Mouse (Mus musculus) kidney, embryonic 15.5 days (tissue): ENCODE measurements at regions not wholly inside any gene's neighbourhood (a gene's known extent, or its start where the extent isn't known, plus 50 kb on each side); places are given as distances from the start of the nearest gene placed in this dataset.

Experiments
- ATAC-seq: fragments of 200-750 bp; cut with Nextera tagmentation; replicated peaks from 2 replicates; pipeline ENCODE4 v1.8.0; 2017; ENCODE audit warnings: moderate TSS enrichment; ENCODE audit not compliant: low FRiP score
- H3K27ac ChIP-seq: fragments of 300-500 bp; sonication (generic); 2 replicates; pipeline ENCODE4 v1.5.1; 2015; ENCODE audit warnings: mild to moderate bottlenecking, inconsistent platforms
- H3K27me3 ChIP-seq: fragments of 300-500 bp; sonication (generic); 2 replicates; pipeline ENCODE4 v1.6.1; 2015; ENCODE audit warnings: inconsistent platforms
- H3K36me3 ChIP-seq: fragments of 300-500 bp; sonication (generic); 2 replicates; pipeline ENCODE4 v1.6.1; 2015; ENCODE audit warnings: inconsistent platforms
- H3K4me1 ChIP-seq: fragments of 300-500 bp; sonication (generic); 2 replicates; pipeline ENCODE4 v1.6.1; 2015; ENCODE audit warnings: inconsistent platforms
- H3K4me2 ChIP-seq: fragments of 300-500 bp; sonication (generic); 2 replicates; pipeline ENCODE4 v1.6.1; 2015; ENCODE audit warnings: moderate library complexity, mild to moderate bottlenecking, inconsistent platforms
- H3K4me3 ChIP-seq: fragments of 300-500 bp; sonication (generic); replicated peaks from 2 replicates; pipeline ENCODE4 v1.5.1; 2015; ENCODE audit warnings: mild to moderate bottlenecking, inconsistent platforms
- H3K9ac ChIP-seq: fragments of 300-500 bp; sonication (generic); 2 replicates; pipeline ENCODE4 v1.6.1; 2015; ENCODE audit warnings: mild to moderate bottlenecking, inconsistent platforms
- H3K9me3 ChIP-seq: fragments of 300-500 bp; sonication (generic); replicated peaks from 2 replicates; pipeline ENCODE4 v1.6.1; 2016; ENCODE audit warnings: inconsistent platforms
- WGBS: fragments of 180-500 bp; shearing (Covaris S2); methylation state at CpG from one replicate; pipeline ENCODE4 v1.1.7; 2015; ENCODE audit warnings: mixed read lengths; 5-methylcytosine and 5-hydroxymethylcytosine counted together

DNA sequence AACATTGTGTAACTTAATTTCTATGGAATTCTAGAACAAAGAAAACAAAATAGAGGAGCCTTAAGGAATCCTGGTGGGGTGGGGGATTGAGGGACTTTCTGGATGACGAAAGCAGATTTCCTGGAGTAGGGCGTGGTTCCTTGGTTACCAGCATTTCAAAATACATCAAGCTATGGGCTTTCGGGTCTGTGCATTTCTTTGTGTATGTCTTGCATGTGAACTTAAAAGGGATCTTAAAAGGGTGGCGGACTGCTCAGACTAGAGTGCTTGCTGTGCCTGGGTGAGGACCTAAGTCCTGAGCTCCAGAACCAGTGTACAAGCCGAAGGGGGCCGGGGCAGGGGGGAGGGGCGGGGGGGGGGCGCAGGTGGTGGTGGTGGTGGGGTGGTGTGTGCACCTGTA is 91.5 kb upstream of the Slc45a1 start:
- Histone ChIP-seq H3K9me3 (no peaks in the 10 kb centered on the region), H3K4me3 (no peak overlapping the region), H3K4me1 (peaks cover 36% of the 10 kb centered on the region), H3K27ac (no peak overlapping the region), H3K9ac (no peak overlapping the region), H3K27me3 (no peaks in the 10 kb centered on the region), H3K36me3 (no peaks in the 10 kb centered on the region), H3K4me2 (no peak overlapping the region)
- no peak for ATAC-seq
- WGBS = 64% methylated on average over 7 of the region's 8 CpGs

DNA sequence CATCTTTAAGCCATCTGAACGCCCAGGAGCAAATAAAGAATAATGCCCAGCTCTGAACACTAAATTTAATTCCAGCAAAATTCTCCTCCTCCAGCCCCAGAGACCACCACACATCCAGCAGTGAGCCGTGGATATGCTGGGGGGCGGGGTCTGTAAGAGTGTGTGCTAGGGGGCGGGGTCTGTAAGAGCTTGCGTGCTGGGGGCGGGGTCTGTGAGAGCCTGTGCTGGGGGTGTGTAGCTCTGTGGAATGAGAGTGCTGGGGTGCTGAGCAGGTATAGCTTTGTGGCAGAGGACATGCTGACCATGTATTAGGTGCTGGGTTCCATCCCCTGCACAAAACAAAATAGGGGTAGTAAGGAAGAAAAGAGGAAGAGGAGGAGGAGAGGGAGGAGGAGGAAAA is 91.1 kb upstream of the Slc45a1 start:
- Histone ChIP-seq H3K4me3 (no peak overlapping the region), H3K27me3 (no peaks in the 10 kb centered on the region), H3K4me2 (no peak overlapping the region), H3K4me1 (peaks cover 34% of the 10 kb centered on the region), H3K9me3 (no peaks in the 10 kb centered on the region), H3K27ac (no peak overlapping the region), H3K9ac (no peak overlapping the region), H3K36me3 (no peaks in the 10 kb centered on the region)
- ATAC-seq = 0 out of 2 replicates have a peak, but pooled peaks have one; percentile 37
- 34% methylated on average over 6 of the region's 6 CpGs for WGBS

DNA sequence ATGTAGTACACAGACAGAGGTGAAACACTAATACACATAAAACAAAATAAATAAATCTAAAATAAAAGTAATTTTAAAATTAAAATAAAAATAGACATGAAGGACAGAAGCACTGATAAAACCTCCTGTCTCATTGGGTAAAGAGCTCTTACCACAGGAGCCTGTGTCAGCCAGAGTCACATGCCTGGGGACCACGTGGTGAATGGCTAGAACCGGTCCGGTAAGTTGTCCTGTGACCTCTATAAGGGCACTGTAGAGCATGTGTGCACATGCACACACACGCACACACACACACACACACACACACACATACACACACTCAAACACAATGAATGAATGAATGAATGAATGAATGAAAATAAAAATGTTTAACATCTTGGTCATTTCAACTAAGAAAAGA is 89.8 kb upstream of the Slc45a1 start:
- H3K36me3 ChIP-seq = no peaks in the 10 kb centered on the region
- H3K9me3 ChIP-seq = no peaks in the 10 kb centered on the region
- no peak for ATAC-seq
- no peaks in the 10 kb centered on the region for H3K27me3 ChIP-seq
- H3K9ac ChIP-seq = no peak overlapping the region
- H3K4me3 ChIP-seq = no peak overlapping the region
- H3K27ac ChIP-seq = no peak overlapping the region
- H3K4me2 ChIP-seq = no peak overlapping the region
- H3K4me1 ChIP-seq = peaks cover 31% of the 10 kb centered on the region
- WGBS = 89% methylated on average over 4 of the region's 4 CpGs

DNA sequence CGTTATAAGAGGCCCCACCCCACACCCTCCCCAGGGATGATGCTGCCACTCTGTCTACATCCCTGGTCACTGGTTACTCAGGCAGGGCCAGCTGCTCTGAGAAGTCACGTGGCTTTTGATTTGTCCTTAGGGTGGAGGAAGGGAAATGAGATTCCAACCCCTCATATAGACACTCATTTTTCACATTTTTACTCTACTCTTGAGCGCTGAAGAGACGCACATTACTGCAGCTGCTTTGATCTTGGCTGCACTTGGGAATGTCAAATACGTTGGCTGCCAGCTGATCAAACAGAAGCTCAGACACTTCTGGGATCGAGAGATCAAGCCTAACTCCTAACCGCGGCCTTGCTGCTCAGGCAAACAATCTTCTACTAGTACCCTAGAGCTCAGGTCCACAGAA is 88.2 kb upstream of the Slc45a1 start:
- no peak for ATAC-seq
- Histone ChIP-seq H3K4me3 (no peak overlapping the region), H3K27ac (no peak overlapping the region), H3K36me3 (no peaks in the 10 kb centered on the region), H3K27me3 (no peaks in the 10 kb centered on the region), H3K9me3 (no peaks in the 10 kb centered on the region), H3K9ac (no peak overlapping the region), H3K4me2 (no peak overlapping the region), H3K4me1 (peaks cover 17% of the 10 kb centered on the region)
- 43% methylated on average over 8 of the region's 8 CpGs for WGBS

DNA sequence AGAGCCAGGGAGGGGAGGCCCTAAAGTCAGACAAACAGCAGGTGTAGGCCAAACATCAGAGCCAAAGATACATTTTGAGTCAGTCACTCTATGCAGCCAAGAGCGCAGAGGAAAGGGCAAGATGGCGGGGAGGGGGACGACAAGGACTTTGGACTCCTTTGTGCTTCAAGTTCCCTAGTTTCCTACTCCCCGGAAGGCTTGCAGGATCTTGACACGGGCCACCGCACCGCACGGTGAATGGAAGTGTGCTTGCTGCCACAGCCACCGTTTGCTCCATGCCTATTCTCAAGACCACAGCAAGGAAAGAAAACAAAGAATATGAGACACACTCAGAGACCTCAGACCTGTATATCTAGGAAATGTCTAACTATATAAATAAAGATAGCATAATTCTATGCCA is 86.8 kb upstream of the Slc45a1 start:
- no peak overlapping the region for H3K9ac ChIP-seq
- H3K4me3 ChIP-seq = no peak overlapping the region
- ATAC-seq = no peak
- H3K4me2 ChIP-seq = no peak overlapping the region
- no peaks in the 10 kb centered on the region for H3K9me3 ChIP-seq
- no peaks in the 10 kb centered on the region for H3K36me3 ChIP-seq
- H3K27ac ChIP-seq = peak overlapping the region; percentile 24; the same call in 1 of the 2 replicates
- no peaks in the 10 kb centered on the region for H3K27me3 ChIP-seq
- peaks cover 14% of the 10 kb centered on the region for H3K4me1 ChIP-seq
- 57% methylated on average over 9 of the region's 9 CpGs for WGBS

DNA sequence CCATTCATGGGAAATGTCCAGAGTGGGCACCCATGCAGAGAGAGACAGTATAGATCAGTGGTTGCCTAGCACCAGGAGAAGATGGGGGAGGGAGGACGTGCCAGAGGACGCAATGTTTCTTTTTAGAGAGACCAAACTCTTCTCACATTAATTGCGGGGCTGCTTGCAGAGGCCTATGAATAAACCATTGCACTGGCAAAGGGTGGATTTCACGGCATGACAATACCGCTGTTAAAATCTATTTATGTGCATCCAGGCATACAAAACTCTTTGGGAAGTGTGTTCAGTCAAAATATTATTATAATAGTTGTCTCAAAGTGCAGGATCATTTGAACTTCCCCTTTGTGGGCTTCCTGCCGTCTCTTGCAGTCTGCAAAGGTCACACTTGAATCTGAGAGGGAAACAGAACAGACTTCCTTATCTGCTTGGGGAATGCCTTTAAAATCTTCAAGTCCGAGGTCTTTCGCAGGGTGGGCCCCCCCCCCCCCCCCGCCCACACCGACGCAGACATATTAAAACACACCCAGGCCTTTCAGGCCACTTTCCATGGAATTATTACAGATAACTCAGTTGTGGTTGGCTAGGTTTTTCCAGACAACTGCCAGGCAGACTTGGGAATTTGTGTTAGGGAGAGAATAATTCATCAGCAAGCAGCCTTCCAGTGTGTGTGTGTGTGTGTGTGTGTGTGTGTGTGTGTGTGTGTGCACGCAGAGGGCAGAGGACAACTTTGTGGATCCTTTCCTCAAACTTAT is 78.3 kb upstream of the Slc45a1 start:
- peak overlapping the region; percentile 85 for H3K27ac ChIP-seq
- no peaks in the 10 kb centered on the region for H3K27me3 ChIP-seq
- no peak overlapping the region for H3K4me3 ChIP-seq
- no peaks in the 10 kb centered on the region for H3K9me3 ChIP-seq
- no peaks in the 10 kb centered on the region for H3K36me3 ChIP-seq
- WGBS = 21% methylated on average over 12 of the region's 12 CpGs
- H3K9ac ChIP-seq = no peak overlapping the region
- ATAC-seq = no peak; the same call in none of the 2 replicates
- no peak overlapping the region for H3K4me2 ChIP-seq
- peaks cover 30% of the 10 kb centered on the region for H3K4me1 ChIP-seq

DNA sequence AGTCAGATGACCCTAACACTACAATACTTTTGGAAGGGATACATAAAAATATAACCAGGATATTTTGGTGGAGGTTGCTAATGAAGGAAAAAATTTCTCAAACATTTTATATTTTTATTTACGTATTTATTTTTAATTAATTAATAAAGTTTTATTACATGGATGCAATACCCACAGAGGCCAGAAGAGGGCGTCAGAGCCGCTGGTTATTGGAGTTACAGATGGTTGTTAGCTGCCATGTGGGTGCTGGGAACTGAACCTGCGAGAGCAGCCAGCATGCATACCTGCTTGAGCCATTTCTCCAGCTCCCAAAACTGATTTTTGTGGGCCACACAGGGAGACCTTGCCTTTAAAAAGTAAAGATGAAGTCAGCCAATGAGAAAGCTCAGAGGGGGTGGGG is 74.6 kb upstream of the Slc45a1 start:
- H3K4me1 ChIP-seq = peaks cover 47% of the 10 kb centered on the region
- no peak overlapping the region for H3K9ac ChIP-seq
- no peaks in the 10 kb centered on the region for H3K36me3 ChIP-seq
- no peak overlapping the region for H3K4me2 ChIP-seq
- 58% methylated on average over 4 of the region's 4 CpGs for WGBS
- ATAC-seq = no peak
- H3K27me3 ChIP-seq = no peaks in the 10 kb centered on the region
- no peak overlapping the region for H3K27ac ChIP-seq
- H3K9me3 ChIP-seq = no peaks in the 10 kb centered on the region
- no peak overlapping the region for H3K4me3 ChIP-seq

DNA sequence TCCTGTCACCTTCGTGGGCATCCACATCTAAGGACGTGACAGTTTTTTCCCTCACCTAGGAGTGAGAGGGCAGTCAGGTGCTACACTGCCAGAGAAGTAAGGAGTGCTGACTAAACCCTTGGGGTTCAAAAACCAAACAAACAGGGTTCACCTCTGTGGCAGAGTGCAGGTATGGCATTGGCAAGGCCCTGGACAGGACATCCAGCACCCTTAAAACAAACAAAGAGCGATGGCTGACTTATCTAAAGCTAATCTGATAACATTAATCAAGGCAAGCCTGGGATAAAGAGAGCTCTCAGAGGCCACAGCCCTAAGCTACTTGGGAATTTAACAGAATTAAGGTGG is 74.1 kb upstream of the Slc45a1 start:
- no peak overlapping the region for H3K4me2 ChIP-seq
- H3K4me3 ChIP-seq = no peak overlapping the region
- no peak for ATAC-seq
- H3K9ac ChIP-seq = no peak overlapping the region
- 87% methylated on average over 3 of the region's 3 CpGs for WGBS
- H3K9me3 ChIP-seq = no peaks in the 10 kb centered on the region
- no peaks in the 10 kb centered on the region for H3K27me3 ChIP-seq
- H3K4me1 ChIP-seq = peaks cover 47% of the 10 kb centered on the region
- H3K27ac ChIP-seq = no peak overlapping the region
- no peaks in the 10 kb centered on the region for H3K36me3 ChIP-seq

DNA sequence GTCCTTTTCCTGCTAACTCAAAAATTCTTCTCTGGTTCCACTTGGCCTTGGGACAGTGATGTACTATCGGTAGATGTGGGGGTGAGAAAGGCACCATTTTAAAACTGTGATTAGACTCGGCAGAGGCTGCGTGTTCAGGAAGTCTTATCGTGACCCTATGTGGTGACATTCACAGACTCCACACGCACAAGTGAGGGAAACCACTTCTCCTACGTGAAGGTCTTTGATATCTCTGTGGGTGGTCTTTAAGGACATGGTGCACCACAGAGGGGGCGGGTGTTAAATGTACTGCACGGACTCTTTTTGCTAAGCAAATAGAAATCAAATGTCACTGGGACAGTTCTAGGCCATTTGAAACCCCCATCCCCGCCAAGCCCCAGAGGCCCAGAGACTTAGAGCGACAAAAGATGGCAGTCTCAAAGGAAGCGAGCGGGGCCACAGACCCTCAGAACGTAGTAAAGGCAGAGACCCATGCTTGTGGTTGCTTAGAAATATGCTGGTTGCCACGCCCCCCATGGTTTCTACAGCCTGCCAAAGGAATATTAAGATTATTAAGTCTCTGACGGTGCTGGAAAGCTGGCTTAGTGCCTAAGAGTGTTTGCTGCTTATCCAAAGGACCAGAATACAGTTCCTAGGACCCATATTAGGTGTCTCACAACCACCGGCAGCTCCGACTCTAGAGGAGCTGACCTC is 73.6 kb upstream of the Slc45a1 start:
- peak overlapping the region; percentile 32 for H3K27ac ChIP-seq
- no peak for ATAC-seq
- peaks cover 41% of the 10 kb centered on the region for H3K4me1 ChIP-seq
- no peak overlapping the region for H3K4me2 ChIP-seq
- H3K9me3 ChIP-seq = no peaks in the 10 kb centered on the region
- no peaks in the 10 kb centered on the region for H3K27me3 ChIP-seq
- no peak overlapping the region for H3K9ac ChIP-seq
- H3K36me3 ChIP-seq = no peaks in the 10 kb centered on the region
- WGBS = 55% methylated on average over 17 of the region's 17 CpGs
- H3K4me3 ChIP-seq = no peak overlapping the region

DNA sequence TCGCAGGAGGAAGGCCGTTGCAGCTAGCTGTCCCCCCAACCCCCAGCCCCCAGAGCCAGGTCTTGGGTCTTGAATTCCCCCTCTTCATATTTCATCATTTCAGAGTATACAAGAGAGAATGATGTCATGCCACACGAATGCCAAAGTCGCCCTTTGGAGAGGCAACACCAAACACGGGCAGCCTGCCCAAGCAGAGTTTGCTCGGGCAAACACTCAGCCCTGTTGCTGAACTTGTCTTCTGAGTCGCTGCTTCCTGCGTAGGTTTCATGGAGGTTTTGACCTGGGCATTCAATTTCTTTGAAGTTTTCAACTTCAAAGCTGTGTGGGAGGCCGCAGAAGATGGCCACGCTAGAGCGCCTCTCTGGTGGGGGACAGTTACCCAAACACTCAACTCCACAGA is 72.8 kb upstream of the Slc45a1 start:
- H3K4me2 ChIP-seq = peak overlapping the region; percentile 5; the same call in 1 of the 2 replicates
- no peak overlapping the region for H3K4me3 ChIP-seq
- WGBS = 32% methylated on average over 11 of the region's 11 CpGs
- peak overlapping the region; percentile 54 for H3K27ac ChIP-seq
- no peak for ATAC-seq
- H3K27me3 ChIP-seq = no peaks in the 10 kb centered on the region
- no peaks in the 10 kb centered on the region for H3K9me3 ChIP-seq
- peaks cover 38% of the 10 kb centered on the region for H3K4me1 ChIP-seq
- H3K36me3 ChIP-seq = no peaks in the 10 kb centered on the region
- H3K9ac ChIP-seq = no peak overlapping the region

DNA sequence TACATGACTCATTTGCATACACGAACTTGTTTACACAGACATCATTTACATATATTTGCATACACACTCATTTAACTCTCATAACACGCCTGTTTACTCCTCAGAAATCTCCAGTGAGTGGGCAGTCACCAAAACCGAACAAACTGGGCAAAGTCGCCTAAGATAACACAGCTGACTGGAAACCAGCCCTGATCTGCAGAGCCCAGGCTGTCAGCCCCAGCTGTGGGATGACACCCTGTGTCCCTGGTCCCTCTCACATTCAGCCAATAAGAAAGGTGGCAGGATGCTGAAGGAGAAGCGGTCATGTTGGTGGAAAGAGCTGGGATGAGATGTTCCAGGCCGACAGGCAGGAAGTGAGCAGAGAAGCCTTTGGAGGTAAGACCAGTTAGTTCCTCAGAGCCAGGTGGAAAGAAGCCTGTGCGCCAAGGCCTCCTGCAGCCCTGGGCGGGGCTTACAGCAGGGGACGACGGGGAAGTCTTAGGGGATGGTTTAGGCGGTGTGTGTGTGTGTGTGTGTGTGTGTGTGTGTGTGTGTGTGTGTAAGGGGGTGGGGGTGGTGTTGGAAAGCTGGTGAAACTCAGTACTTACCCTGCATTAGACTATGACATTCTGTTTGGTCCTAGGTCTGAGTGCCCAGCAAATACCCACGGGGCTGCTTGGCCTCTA is 69.8 kb upstream of the Slc45a1 start:
- H3K9ac ChIP-seq = no peak overlapping the region
- no peaks in the 10 kb centered on the region for H3K27me3 ChIP-seq
- WGBS = 57% methylated on average over 12 of the region's 12 CpGs
- ATAC-seq = no peak
- H3K9me3 ChIP-seq = no peaks in the 10 kb centered on the region
- H3K4me3 ChIP-seq = no peak overlapping the region
- no peaks in the 10 kb centered on the region for H3K36me3 ChIP-seq
- peaks cover 51% of the 10 kb centered on the region for H3K4me1 ChIP-seq
- H3K27ac ChIP-seq = 0 out of 2 replicates have a peak overlapping the region, but pooled peaks have one; percentile 32
- H3K4me2 ChIP-seq = no peak overlapping the region

DNA sequence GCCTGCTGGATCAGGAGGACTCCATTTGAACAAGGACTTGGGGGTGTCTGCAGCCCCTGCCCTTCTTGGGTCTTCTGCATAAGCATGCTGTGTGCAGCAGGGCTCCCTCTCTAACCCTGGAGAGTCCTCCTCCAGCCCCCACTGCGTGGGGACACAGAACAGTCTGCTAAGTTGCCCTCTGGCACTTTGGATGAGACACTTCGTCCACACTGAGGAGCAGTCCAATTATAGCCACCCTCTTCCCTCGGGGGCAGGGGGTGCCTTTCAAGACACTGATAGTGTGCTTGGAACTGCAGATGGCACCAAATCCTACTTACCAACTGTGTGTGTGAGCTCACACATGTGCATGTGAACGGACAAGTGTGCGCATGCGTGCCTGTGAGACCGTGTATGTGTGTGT is 65.9 kb upstream of the Slc45a1 start:
- 0 out of 2 replicates have a peak, but pooled peaks have one; percentile 3 for ATAC-seq
- 69% methylated on average over 7 of the region's 7 CpGs for WGBS
- no peaks in the 10 kb centered on the region for H3K9me3 ChIP-seq
- no peak overlapping the region; the same call in 1 of the 2 replicates for H3K27ac ChIP-seq
- no peak overlapping the region for H3K4me3 ChIP-seq
- peaks cover 36% of the 10 kb centered on the region for H3K4me1 ChIP-seq
- no peaks in the 10 kb centered on the region for H3K36me3 ChIP-seq
- no peak overlapping the region for H3K9ac ChIP-seq
- no peaks in the 10 kb centered on the region for H3K27me3 ChIP-seq
- H3K4me2 ChIP-seq = peak overlapping the region; percentile 30; the same call in 1 of the 2 replicates
